Mouse (Mus musculus) bone marrow, adult 2 months (tissue): Measurements from ENCODE around the gene Caml.

ENCODE experiments used
- CTCF ChIP-seq: fragments of 200-500 bp; IDR thresholded peaks from 2 replicates; pipeline ENCODE4 v1.5.1; 2011; ENCODE audit warnings: low read length, control low read depth; ENCODE audit not compliant: control insufficient read depth, insufficient read depth
- POLR2A ChIP-seq: fragments of 200-500 bp; IDR thresholded peaks from 2 replicates; pipeline ENCODE4 v1.6.1; 2011; ENCODE audit warnings: low read depth, mild to moderate bottlenecking, control low read depth, low read length, borderline replicate concordance; ENCODE audit not compliant: control insufficient read depth

DNA sequence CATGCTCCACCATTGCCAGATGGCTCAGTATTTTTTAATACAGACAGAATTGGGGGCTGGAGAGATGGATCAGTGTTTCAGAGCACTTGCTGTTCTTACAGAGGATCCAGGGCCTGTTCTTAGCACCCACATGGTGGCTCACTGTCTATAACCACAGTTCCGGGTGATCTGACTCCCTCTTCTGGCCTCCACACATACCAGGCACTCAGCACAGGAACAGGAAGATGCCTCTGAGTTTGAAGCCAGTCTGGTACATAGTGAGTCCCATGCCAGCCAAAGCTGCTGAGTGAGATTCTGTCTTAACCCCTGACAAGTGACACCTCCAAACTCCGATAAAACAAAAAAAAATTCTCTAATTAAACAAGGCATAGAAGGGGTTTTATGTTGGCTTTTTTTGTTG is 2.5 kb upstream of the Caml start:
- TF ChIP-seq POLR2A (no peak), CTCF (no peak)
